Mouse (Mus musculus): ENCODE data around the gene Stk33. TPM values are rescaled to one million over a fixed set of nuclear protein-coding genes. Genes with fewer than 3 reads are reported as not detected.

Stk33 gene
- polyA plus RNA-seq, 1 experiment from 2014 or later: 8.3 TPM

DNA sequence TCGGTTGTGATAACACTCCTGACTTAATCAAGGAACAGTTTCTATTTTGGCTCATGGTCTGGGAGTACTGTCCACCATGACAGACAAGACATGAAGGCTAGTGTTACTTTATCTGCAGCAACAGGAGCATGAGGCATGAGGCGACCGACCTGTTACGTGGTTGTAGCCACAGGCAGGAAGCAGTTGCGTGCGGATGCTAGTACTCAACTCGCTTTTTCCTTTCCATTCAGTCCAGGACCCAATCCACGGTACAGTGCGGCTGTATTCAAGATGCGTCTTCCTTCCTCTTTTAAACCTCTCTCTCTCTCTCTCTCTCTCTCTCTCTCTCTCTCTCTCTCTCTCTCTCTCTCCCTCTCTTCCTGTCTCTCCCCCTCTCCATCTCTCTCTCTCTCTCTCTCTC, 194.1 kb downstream of the Stk33 start:
- 98% methylated on average over 10 of the region's 10 CpGs for WGBS

DNA sequence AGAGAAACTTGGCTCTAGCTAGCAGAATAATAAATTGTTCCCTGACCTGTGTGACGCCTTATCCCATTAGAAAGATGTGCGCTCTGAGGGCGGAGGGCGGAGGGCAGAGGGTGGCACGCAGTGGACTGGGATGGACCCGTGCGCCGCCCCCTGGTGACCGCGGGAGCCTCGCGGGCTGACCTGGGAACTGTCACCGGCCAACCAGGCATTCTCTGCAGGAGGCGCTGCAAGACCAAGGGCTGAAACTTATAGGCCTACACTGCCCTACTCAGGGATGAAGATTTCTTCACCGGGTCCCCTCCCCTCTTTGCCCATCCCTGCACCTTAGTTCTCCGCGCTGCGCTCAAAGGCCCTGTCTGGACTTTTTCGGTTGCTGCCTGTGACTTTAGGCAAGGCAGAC, 197.6 kb downstream of the Stk33 start:
- peak overlapping the region; percentile 32; the same call in 1 of the 2 replicates for H3K27ac ChIP-seq (replicated peaks; ENCODE audit: low read depth, low read length)
- peak; percentile 59 for ATAC-seq (ENCODE audit: low FRiP score, low TSS enrichment)
- 12% methylated on average over 19 of the region's 19 CpGs for WGBS
- H3K9me3 ChIP-seq (ENCODE audit: control insufficient read depth, low read length): no peaks in the 10 kb centered on the region
- H3K9ac ChIP-seq (replicated peaks; ENCODE audit: low read length): no peak overlapping the region
- no peak overlapping the region for H3K4me3 ChIP-seq (replicated peaks; ENCODE audit: low read depth, low read length)
- H3K4me1 ChIP-seq (ENCODE audit: control insufficient read depth, insufficient read depth, low read length): peaks cover 27% of the 10 kb centered on the region
- DNase-seq: peak; percentile 49
- H3K27me3 ChIP-seq (ENCODE audit: control insufficient read depth, insufficient read depth, low read length): no peaks in the 10 kb centered on the region
- no peaks in the 10 kb centered on the region for H3K36me3 ChIP-seq (ENCODE audit: control insufficient read depth, insufficient read depth, low read length)
- H3K4me2 ChIP-seq (ENCODE audit: low read length): 0 out of 2 replicates have a peak overlapping the region, but pooled peaks have one; percentile 4

More for the DNA sequence above, 194.1 kb downstream of the Stk33 start:
- no peaks in the 10 kb centered on the region for H3K36me3 ChIP-seq (ENCODE audit: control insufficient read depth, insufficient read depth, low read length)
- H3K27me3 ChIP-seq (ENCODE audit: control insufficient read depth, insufficient read depth, low read length): no peaks in the 10 kb centered on the region
- H3K4me3 ChIP-seq (replicated peaks; ENCODE audit: low read depth, low read length): no peak overlapping the region
- H3K4me1 ChIP-seq (ENCODE audit: control insufficient read depth, insufficient read depth, low read length): peaks cover 27% of the 10 kb centered on the region
- no peaks in the 10 kb centered on the region for H3K9me3 ChIP-seq (ENCODE audit: control insufficient read depth, low read length)
- H3K27ac ChIP-seq (replicated peaks; ENCODE audit: low read depth, low read length): no peak overlapping the region
- no peak for DNase-seq
- no peak overlapping the region for H3K4me2 ChIP-seq (ENCODE audit: low read length)
- no peak for ATAC-seq (ENCODE audit: low FRiP score, low TSS enrichment)
- H3K9ac ChIP-seq (replicated peaks; ENCODE audit: low read length): no peak overlapping the region

DNA sequence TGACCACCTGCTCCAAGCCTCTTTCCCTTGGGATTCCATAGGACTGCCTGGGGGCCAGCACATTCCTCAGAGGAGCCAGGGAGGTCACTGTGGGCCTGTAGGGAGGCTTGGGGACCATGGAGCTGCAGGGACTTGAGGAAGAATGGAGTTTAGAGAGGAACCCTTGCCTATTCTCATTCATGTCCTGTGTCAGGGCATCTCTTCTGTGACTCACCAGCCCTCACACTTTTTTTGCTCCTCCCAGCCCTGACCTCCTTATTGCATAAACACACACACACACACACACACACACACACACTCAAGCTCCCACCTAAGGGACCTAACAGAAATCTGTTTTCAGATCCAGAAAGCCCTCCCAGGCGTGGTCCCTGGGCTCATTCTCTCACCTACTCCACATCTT, 199.5 kb downstream of the Stk33 start:
- Histone ChIP-seq H3K27me3 (ENCODE audit: control insufficient read depth, insufficient read depth, low read length) (no peaks in the 10 kb centered on the region), H3K9ac (replicated peaks; ENCODE audit: low read length) (no peak overlapping the region), H3K27ac (replicated peaks; ENCODE audit: low read depth, low read length) (peak overlapping the region; percentile 32), H3K4me2 (ENCODE audit: low read length) (no peak overlapping the region), H3K4me3 (replicated peaks; ENCODE audit: low read depth, low read length) (no peak overlapping the region), H3K36me3 (ENCODE audit: control insufficient read depth, insufficient read depth, low read length) (no peaks in the 10 kb centered on the region), H3K4me1 (ENCODE audit: control insufficient read depth, insufficient read depth, low read length) (peaks cover 39% of the 10 kb centered on the region), H3K9me3 (ENCODE audit: control insufficient read depth, low read length) (no peaks in the 10 kb centered on the region)
- DNase-seq: no peak
- WGBS: 83% methylated on average over 1 of the region's 1 CpGs
- no peak for ATAC-seq (ENCODE audit: low FRiP score, low TSS enrichment)

- H3K27me3 ChIP-seq (ENCODE audit: control insufficient read depth, insufficient read depth, low read length): no peaks in the 10 kb centered on the region
- H3K9ac ChIP-seq (replicated peaks; ENCODE audit: low read length): no peak overlapping the region
- DNase-seq: no peak
- no peak overlapping the region for H3K4me2 ChIP-seq (ENCODE audit: low read length)
- no peak for ATAC-seq (ENCODE audit: low FRiP score, low TSS enrichment)
- no peaks in the 10 kb centered on the region for H3K36me3 ChIP-seq (ENCODE audit: control insufficient read depth, insufficient read depth, low read length)
- no peak overlapping the region for H3K4me3 ChIP-seq (replicated peaks; ENCODE audit: low read depth, low read length)
- 0 out of 2 replicates have a peak overlapping the region, but pooled peaks have one; percentile 10 for H3K27ac ChIP-seq (replicated peaks; ENCODE audit: low read depth, low read length)
- peaks cover 44% of the 10 kb centered on the region for H3K4me1 ChIP-seq (ENCODE audit: control insufficient read depth, insufficient read depth, low read length)
- WGBS: 49% methylated on average over 10 of the region's 10 CpGs
- no peaks in the 10 kb centered on the region for H3K9me3 ChIP-seq (ENCODE audit: control insufficient read depth, low read length)
Measured at GRCm38 (mm10) chr7:109238724-109239123, 200.2 kb downstream of the Stk33 start.

DNA sequence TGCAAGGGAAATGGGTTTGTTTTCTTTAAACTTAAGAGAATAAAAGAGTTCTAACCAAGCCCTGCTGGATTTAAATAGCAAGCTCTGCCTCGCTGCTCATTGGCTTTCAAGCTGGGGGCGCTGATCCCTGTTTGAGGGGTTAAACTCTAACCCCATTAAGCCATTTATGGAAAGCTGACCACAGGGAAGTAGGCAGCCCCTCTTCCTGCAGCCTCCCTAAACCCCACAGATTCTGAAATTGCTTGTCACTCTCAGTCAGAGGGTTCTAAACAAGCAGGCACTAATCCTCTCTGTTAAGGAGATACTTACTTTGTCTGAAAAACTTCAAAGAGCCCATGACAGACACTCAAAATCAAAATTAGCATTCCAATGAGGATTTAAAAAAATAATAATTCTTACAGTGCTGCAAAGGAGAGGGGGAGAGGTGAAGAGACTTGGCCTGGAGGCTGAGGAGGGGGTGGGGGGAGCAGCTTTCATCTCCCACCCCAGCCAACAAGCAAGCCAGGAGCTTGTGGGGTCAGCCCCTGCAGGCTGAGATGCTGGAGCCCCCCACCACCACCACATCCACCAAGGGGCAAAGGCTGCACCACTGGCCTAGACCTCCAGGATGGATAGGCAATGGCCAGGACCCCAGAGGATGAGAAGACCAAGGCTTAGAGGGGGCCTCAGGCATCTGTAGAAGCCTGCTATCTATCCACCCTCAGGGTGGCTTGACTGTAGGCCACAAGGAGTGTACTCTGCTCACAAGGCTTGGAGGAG, 203.8 kb downstream of the Stk33 start:
- peaks cover 41% of the 10 kb centered on the region for H3K4me1 ChIP-seq (ENCODE audit: control insufficient read depth, insufficient read depth, low read length)
- H3K27ac ChIP-seq (replicated peaks; ENCODE audit: low read depth, low read length): peak overlapping the region; percentile 70
- 2% methylated on average over 2 of the region's 2 CpGs for WGBS
- H3K27me3 ChIP-seq (ENCODE audit: control insufficient read depth, insufficient read depth, low read length): no peaks in the 10 kb centered on the region
- DNase-seq (peak; percentile 49), ATAC-seq (ENCODE audit: low FRiP score, low TSS enrichment) (peak; percentile 18; the same call in 1 of the 2 replicates)
- no peaks in the 10 kb centered on the region for H3K9me3 ChIP-seq (ENCODE audit: control insufficient read depth, low read length)
- no peak overlapping the region for H3K4me2 ChIP-seq (ENCODE audit: low read length)
- no peak overlapping the region for H3K4me3 ChIP-seq (replicated peaks; ENCODE audit: low read depth, low read length)
- H3K36me3 ChIP-seq (ENCODE audit: control insufficient read depth, insufficient read depth, low read length): no peaks in the 10 kb centered on the region
- no peak overlapping the region for H3K9ac ChIP-seq (replicated peaks; ENCODE audit: low read length)

- Histone ChIP-seq H3K4me3 (replicated peaks; ENCODE audit: low read depth, low read length) (no peak overlapping the region), H3K4me2 (ENCODE audit: low read length) (no peak overlapping the region), H3K4me1 (ENCODE audit: control insufficient read depth, insufficient read depth, low read length) (peaks cover 39% of the 10 kb centered on the region), H3K9ac (replicated peaks; ENCODE audit: low read length) (no peak overlapping the region), H3K36me3 (ENCODE audit: control insufficient read depth, insufficient read depth, low read length) (no peaks in the 10 kb centered on the region), H3K27me3 (ENCODE audit: control insufficient read depth, insufficient read depth, low read length) (no peaks in the 10 kb centered on the region), H3K27ac (replicated peaks; ENCODE audit: low read depth, low read length) (peak overlapping the region; percentile 70), H3K9me3 (ENCODE audit: control insufficient read depth, low read length) (no peaks in the 10 kb centered on the region)
- DNase-seq (no peak), ATAC-seq (ENCODE audit: low FRiP score, low TSS enrichment) (no peak)
- 9% methylated on average over 5 of the region's 5 CpGs for WGBS
Measured at GRCm38 (mm10) chr7:109234476-109234875, 204.4 kb downstream of the Stk33 start.

GRCm38 (mm10) chr7:109231881-109232321, 207.0 kb downstream of the Stk33 start:
- Histone ChIP-seq H3K36me3 (ENCODE audit: control insufficient read depth, insufficient read depth, low read length) (no peaks in the 10 kb centered on the region), H3K27me3 (ENCODE audit: control insufficient read depth, insufficient read depth, low read length) (no peaks in the 10 kb centered on the region), H3K9ac (replicated peaks; ENCODE audit: low read length) (no peak overlapping the region), H3K4me1 (ENCODE audit: control insufficient read depth, insufficient read depth, low read length) (peaks cover 39% of the 10 kb centered on the region), H3K4me3 (replicated peaks; ENCODE audit: low read depth, low read length) (no peak overlapping the region), H3K4me2 (ENCODE audit: low read length) (no peak overlapping the region), H3K9me3 (ENCODE audit: control insufficient read depth, low read length) (no peaks in the 10 kb centered on the region), H3K27ac (replicated peaks; ENCODE audit: low read depth, low read length) (peak overlapping the region; percentile 63)
- DNase-seq: peak; percentile 88
- ATAC-seq (ENCODE audit: low FRiP score, low TSS enrichment): peak; percentile 88
- WGBS: 6% methylated on average over 11 of the region's 11 CpGs

DNA sequence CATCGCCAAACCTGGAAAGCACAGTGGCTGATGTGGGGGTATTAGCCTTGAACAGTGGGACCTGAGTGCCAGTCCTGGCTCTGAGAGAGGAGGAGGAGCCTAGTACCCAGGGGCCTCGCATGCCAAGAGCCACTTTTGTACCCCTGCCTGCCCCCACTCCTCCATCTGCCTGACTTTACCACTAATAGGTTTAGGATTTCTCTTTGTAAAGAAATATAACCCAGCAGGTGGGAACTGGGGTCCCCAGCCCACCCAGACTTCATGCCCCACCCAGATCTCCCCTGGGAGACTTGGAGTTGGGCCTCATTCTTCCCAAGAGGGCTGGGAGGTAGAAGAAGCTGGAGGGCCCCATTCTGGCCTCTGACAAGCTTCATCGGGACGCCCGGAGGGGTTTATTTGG, 207.6 kb downstream of the Stk33 start:
- no peak overlapping the region for H3K4me3 ChIP-seq (replicated peaks; ENCODE audit: low read depth, low read length)
- no peak overlapping the region for H3K4me2 ChIP-seq (ENCODE audit: low read length)
- DNase-seq: peak; percentile 78
- H3K9ac ChIP-seq (replicated peaks; ENCODE audit: low read length): no peak overlapping the region
- no peaks in the 10 kb centered on the region for H3K36me3 ChIP-seq (ENCODE audit: control insufficient read depth, insufficient read depth, low read length)
- peaks cover 39% of the 10 kb centered on the region for H3K4me1 ChIP-seq (ENCODE audit: control insufficient read depth, insufficient read depth, low read length)
- H3K27ac ChIP-seq (replicated peaks; ENCODE audit: low read depth, low read length): peak overlapping the region; percentile 63
- 28% methylated on average over 5 of the region's 5 CpGs for WGBS
- ATAC-seq (ENCODE audit: low FRiP score, low TSS enrichment): peak; percentile 57
- no peaks in the 10 kb centered on the region for H3K9me3 ChIP-seq (ENCODE audit: control insufficient read depth, low read length)
- H3K27me3 ChIP-seq (ENCODE audit: control insufficient read depth, insufficient read depth, low read length): no peaks in the 10 kb centered on the region

DNA sequence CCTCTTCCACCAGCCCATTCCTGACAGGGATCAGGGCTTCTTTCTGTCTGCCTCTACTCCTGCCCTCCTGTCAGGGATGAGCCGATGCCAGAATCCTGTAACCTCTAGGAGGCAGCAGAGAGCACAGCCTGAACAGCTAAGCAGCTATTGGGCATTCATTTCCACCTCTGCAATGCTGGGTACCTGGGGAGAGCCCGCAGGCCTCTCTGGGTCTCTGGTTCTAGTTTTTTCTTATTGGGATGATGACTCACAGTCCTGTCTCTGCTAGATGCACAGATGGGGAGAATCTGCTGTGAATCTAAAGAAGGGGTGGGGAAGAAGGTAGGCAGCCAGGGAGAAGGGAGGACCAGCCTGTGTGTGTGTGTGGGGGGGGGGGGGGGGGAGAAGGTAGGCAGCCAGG, 208.1 kb downstream of the Stk33 start:
- WGBS: 8% methylated on average over 2 of the region's 2 CpGs
- Histone ChIP-seq H3K36me3 (ENCODE audit: control insufficient read depth, insufficient read depth, low read length) (no peaks in the 10 kb centered on the region), H3K4me2 (ENCODE audit: low read length) (no peak overlapping the region), H3K9me3 (ENCODE audit: control insufficient read depth, low read length) (no peaks in the 10 kb centered on the region), H3K9ac (replicated peaks; ENCODE audit: low read length) (no peak overlapping the region), H3K4me3 (replicated peaks; ENCODE audit: low read depth, low read length) (no peak overlapping the region), H3K27me3 (ENCODE audit: control insufficient read depth, insufficient read depth, low read length) (no peaks in the 10 kb centered on the region), H3K4me1 (ENCODE audit: control insufficient read depth, insufficient read depth, low read length) (peaks cover 39% of the 10 kb centered on the region), H3K27ac (replicated peaks; ENCODE audit: low read depth, low read length) (peak overlapping the region; percentile 63)
- ATAC-seq (ENCODE audit: low FRiP score, low TSS enrichment) (peak; percentile 32), DNase-seq (peak; percentile 85)
